Mouse (Mus musculus): ENCODE results near the gene Myo18a.

DNA sequence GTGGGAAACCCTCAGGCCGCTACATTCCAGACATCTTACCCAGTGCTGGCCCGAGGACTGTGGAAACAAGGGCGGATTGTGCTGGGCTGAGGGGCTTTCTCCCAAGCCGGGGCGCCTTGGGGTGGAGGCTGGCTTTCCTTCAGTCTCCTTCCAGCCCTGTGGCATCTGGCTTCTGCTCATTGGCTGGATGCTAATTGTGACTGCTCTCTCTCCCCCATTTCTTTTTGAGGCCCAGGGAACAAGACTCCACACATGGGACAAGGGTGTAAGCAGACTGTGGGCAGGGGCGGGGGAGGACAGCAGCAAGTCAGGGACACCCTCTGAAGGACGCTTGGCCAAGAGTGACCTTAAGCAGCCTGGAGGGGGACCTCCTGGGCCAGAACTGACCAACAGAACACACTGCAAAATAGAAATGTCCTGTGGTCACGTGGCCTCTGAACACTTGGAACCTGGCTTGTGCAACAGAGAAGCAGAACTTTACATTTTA, 28.2 kb downstream of the Myo18a start:
- TF ChIP-seq CTCF (IDR thresholded peaks at IDR 0.05) (no peak), EP300 (IDR thresholded peaks at IDR 0.05) (no peak)

Data from lung, postnatal 0 days (tissue).